In genomic region chr17:30539098-30539497, GRCm38 (mm10) we compare ENCODE assay signal across 8 mouse cellular contexts. TPM values are rescaled to one million over a fixed set of nuclear protein-coding genes. Genes with fewer than 3 reads are reported as not detected.
DNase-seq lines count a peak whose midpoint lies in the region; ATAC-seq and TF ChIP-seq lines count a peak whose summit lies in the region.

No protein-coding gene starts in this region.

- no peak for DNase-seq in embryonic facial prominence, embryonic 10.5 days (ENCODE audit: low spot score)
- DNase-seq in midbrain, postnatal 0 days (ENCODE audit: low spot score) = peak; percentile 40
- DNase-seq in midbrain, embryonic 14.5 days = no peak
- DNase-seq in kidney, adult 9 months = peak; percentile 54
- DNase-seq in lung, postnatal 14 days = peak; percentile 26
- no peak for DNase-seq in urinary bladder, postnatal 25 days (ENCODE audit: low spot score)
- DNase-seq in embryo, embryonic 10.5 days (ENCODE audit: low spot score) = no peak

- H3K4me2 ChIP-seq in embryonic facial prominence, embryonic 12.5 days (replicated peaks) = no peak overlapping the region
- no peak overlapping the region for H3K4me2 ChIP-seq in midbrain, postnatal 0 days (ENCODE audit: low read depth, low read length, poor library complexity, severe bottlenecking)
- no peak overlapping the region for H3K4me2 ChIP-seq in midbrain, embryonic 14.5 days (ENCODE audit: low read length)

- TF ChIP-seq CTCF in midbrain, postnatal 0 days (IDR thresholded peaks at IDR 0.05) = no peak

- H3K27ac ChIP-seq in embryonic facial prominence, embryonic 12.5 days = 0 out of 2 replicates have a peak overlapping the region, but pooled peaks have one; percentile 46
- no peak overlapping the region for H3K27ac ChIP-seq in embryonic facial prominence, embryonic 10.5 days (replicated peaks)
- H3K27ac ChIP-seq in midbrain, postnatal 0 days (ENCODE audit: low read depth, low read length) = no peak overlapping the region
- no peak overlapping the region for H3K27ac ChIP-seq in midbrain, embryonic 14.5 days (replicated peaks; ENCODE audit: low read depth, low read length)

- no peaks in the 10 kb centered on the region for H3K36me3 ChIP-seq in embryonic facial prominence, embryonic 12.5 days
- H3K36me3 ChIP-seq in embryonic facial prominence, embryonic 10.5 days (replicated peaks) = no peaks in the 10 kb centered on the region
- H3K36me3 ChIP-seq in midbrain, postnatal 0 days (ENCODE audit: insufficient read depth, low read length) = no peaks in the 10 kb centered on the region
- H3K36me3 ChIP-seq in midbrain, embryonic 14.5 days (ENCODE audit: control insufficient read depth, insufficient read depth, low read length) = no peaks in the 10 kb centered on the region

- no peak overlapping the region for H3K9ac ChIP-seq in embryonic facial prominence, embryonic 12.5 days
- H3K9ac ChIP-seq in midbrain, postnatal 0 days (replicated peaks; ENCODE audit: low read length, poor library complexity, severe bottlenecking) = no peak overlapping the region
- no peak overlapping the region for H3K9ac ChIP-seq in midbrain, embryonic 14.5 days (replicated peaks; ENCODE audit: low read length)

- WGBS in embryonic facial prominence, embryonic 12.5 days = 37% methylated on average over 8 of the region's 8 CpGs
- WGBS in embryonic facial prominence, embryonic 10.5 days = 55% methylated on average over 8 of the region's 8 CpGs
- 38% methylated on average over 8 of the region's 8 CpGs for WGBS in midbrain, postnatal 0 days
- WGBS in midbrain, embryonic 14.5 days = 58% methylated on average over 8 of the region's 8 CpGs

- no peaks in the 10 kb centered on the region for H3K27me3 ChIP-seq in embryonic facial prominence, embryonic 12.5 days
- H3K27me3 ChIP-seq in embryonic facial prominence, embryonic 10.5 days (replicated peaks; ENCODE audit: low read depth, poor library complexity, severe bottlenecking) = no peaks in the 10 kb centered on the region
- no peaks in the 10 kb centered on the region for H3K27me3 ChIP-seq in midbrain, postnatal 0 days (ENCODE audit: insufficient read depth, low read length)
- no peaks in the 10 kb centered on the region for H3K27me3 ChIP-seq in midbrain, embryonic 14.5 days (ENCODE audit: control insufficient read depth, insufficient read depth, low read length)

- H3K4me1 ChIP-seq in embryonic facial prominence, embryonic 12.5 days = peaks cover 12% of the 10 kb centered on the region
- H3K4me1 ChIP-seq in embryonic facial prominence, embryonic 10.5 days = peaks cover 25% of the 10 kb centered on the region
- H3K4me1 ChIP-seq in midbrain, postnatal 0 days (ENCODE audit: insufficient read depth, low read length) = no peaks in the 10 kb centered on the region
- H3K4me1 ChIP-seq in midbrain, embryonic 14.5 days (ENCODE audit: control insufficient read depth, insufficient read depth, low read length) = no peaks in the 10 kb centered on the region

- H3K9me3 ChIP-seq in embryonic facial prominence, embryonic 12.5 days = no peaks in the 10 kb centered on the region
- no peaks in the 10 kb centered on the region for H3K9me3 ChIP-seq in embryonic facial prominence, embryonic 10.5 days
- no peaks in the 10 kb centered on the region for H3K9me3 ChIP-seq in midbrain, postnatal 0 days (ENCODE audit: low read length)
- H3K9me3 ChIP-seq in midbrain, embryonic 14.5 days (ENCODE audit: control insufficient read depth, low read length) = no peaks in the 10 kb centered on the region

- H3K4me3 ChIP-seq in embryonic facial prominence, embryonic 12.5 days = no peak overlapping the region
- no peak overlapping the region for H3K4me3 ChIP-seq in embryonic facial prominence, embryonic 10.5 days
- H3K4me3 ChIP-seq in midbrain, postnatal 0 days (ENCODE audit: low read depth, low read length) = no peak overlapping the region
- H3K4me3 ChIP-seq in midbrain, embryonic 14.5 days (replicated peaks; ENCODE audit: low read depth, low read length) = no peak overlapping the region

- ATAC-seq in embryonic facial prominence, embryonic 12.5 days (ENCODE audit: insufficient number of reproducible peaks, insufficient read depth, low FRiP score, low TSS enrichment) = no peak
- ATAC-seq in midbrain, postnatal 0 days (ENCODE audit: low FRiP score) = no peak
- no peak for ATAC-seq in midbrain, embryonic 14.5 days (ENCODE audit: low FRiP score, low TSS enrichment)

RNA-seq across cellular contexts. Expression of gene Btbd9, which starts 37.2 kb away (rescaled TPM):
- 71.6 and 78.9 TPM in 2 replicates for polyA plus RNA-seq in embryonic facial prominence, embryonic 12.5 days (2016; fragmentation: Nextera tagmentation; extraction: Ambion mirVana)
- 57.2 and 58.1 TPM in 2 replicates for polyA plus RNA-seq in embryonic facial prominence, embryonic 10.5 days (2016; fragmentation: Nextera tagmentation; extraction: Ambion mirVana)
- total RNA-seq in midbrain, postnatal 0 days (2014; rRNA removed) = 81.0 and 85.5 TPM in 2 replicates
- 138 TPM in 2 replicates for polyA plus RNA-seq in midbrain, postnatal 0 days (2015; fragmentation: Nextera tagmentation; extraction: Ambion mirVana)
- 129 and 140 TPM in 2 replicates for polyA plus RNA-seq in midbrain, embryonic 14.5 days (2014; fragmentation: Nextera tagmentation; extraction: Ambion mirVana)

Comparison
In these comparisons a context has a peak if more than half of its experiments do, and no peak if none do; other contexts are left out.
1. DNase-seq: peak in midbrain, postnatal 0 days (single experiment), kidney, adult 9 months (single experiment) and lung, postnatal 14 days (single experiment); none in embryonic facial prominence, embryonic 10.5 days (single experiment), midbrain, embryonic 14.5 days (single experiment), urinary bladder, postnatal 25 days (single experiment) and embryo, embryonic 10.5 days (single experiment).